9 mouse cellular contexts compared by ENCODE assay signal in the genomic region with DNA sequence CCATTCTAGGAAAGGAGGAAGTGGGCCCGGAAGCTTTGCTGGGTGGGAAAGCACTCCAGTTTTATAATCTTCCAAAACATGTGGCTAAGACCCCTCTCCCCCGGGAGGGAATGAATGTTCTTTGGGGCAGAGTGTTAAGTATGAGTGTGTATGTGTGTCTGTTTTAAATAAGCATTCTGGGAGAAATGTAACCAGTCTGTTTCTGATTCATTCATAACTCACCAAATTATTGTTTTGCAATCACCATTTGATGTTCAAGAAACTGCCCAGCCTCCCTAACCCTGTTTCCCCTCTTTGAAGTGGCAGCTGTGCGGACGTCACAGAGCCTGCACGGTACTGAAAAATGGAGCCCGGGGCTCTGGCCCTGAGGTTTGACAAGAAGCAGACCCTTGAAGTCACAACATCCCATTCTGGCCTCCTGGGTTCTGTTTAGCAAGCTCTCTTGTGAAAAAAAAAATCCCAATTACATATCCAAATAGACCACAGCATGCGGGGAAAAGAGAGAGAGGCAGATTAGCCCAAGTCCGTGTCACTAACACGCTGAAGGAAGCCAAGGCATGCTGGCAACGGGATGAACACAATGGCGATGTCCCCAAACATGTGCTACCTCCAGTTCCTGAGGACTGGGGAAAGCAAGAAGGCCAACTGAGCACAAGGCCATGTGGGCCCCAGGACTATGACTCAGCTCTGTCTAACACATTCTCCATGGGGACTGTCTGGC.
DNase-seq lines count a peak whose midpoint lies in the region; ATAC-seq and TF ChIP-seq lines count a peak whose summit lies in the region.
"Had no signal": no experiment of that assay in that cellular context is flagged by ENCODE, and none has a peak within 500 bp of the region (broad histone marks: within the 10 kb centered on the region; RNA-seq: fewer than 3 reads in every experiment).

No protein-coding gene starts in this region.

- peak overlapping the region; percentile 77 for H3K27ac ChIP-seq in limb, embryonic 11.5 days (replicated peaks; ENCODE audit: low read depth, low read length)
- H3K27ac ChIP-seq in liver, postnatal 0 days (ENCODE audit: low read depth): no peak overlapping the region
- no peak overlapping the region for H3K27ac ChIP-seq in left cerebral cortex, adult 2 months
- H3K27ac ChIP-seq: hindbrain, embryonic 12.5 days had no signal

- H3K27me3 ChIP-seq in limb, embryonic 11.5 days (ENCODE audit: control insufficient read depth, insufficient read depth, low read length): no peaks in the 10 kb centered on the region
- no peaks in the 10 kb centered on the region for H3K27me3 ChIP-seq in liver, postnatal 0 days (ENCODE audit: insufficient read depth, low read length)
- H3K27me3 ChIP-seq: hindbrain, embryonic 12.5 days had no signal

- no peaks in the 10 kb centered on the region for H3K9me3 ChIP-seq in limb, embryonic 11.5 days (ENCODE audit: control insufficient read depth, low read length)
- no peaks in the 10 kb centered on the region for H3K9me3 ChIP-seq in liver, postnatal 0 days (ENCODE audit: low read length)
- H3K9me3 ChIP-seq: hindbrain, embryonic 12.5 days had no signal

- ATAC-seq in limb, embryonic 11.5 days (ENCODE audit: insufficient number of reproducible peaks, low FRiP score, low TSS enrichment, low read depth): peak; percentile 72
- ATAC-seq in liver, postnatal 0 days: no peak

- no peaks in the 10 kb centered on the region for H3K36me3 ChIP-seq in limb, embryonic 11.5 days (ENCODE audit: control insufficient read depth, insufficient read depth, low read length)
- H3K36me3 ChIP-seq in liver, postnatal 0 days (replicated peaks; ENCODE audit: insufficient read depth, low read length): no peaks in the 10 kb centered on the region
- H3K36me3 ChIP-seq: hindbrain, embryonic 12.5 days had no signal

- no peak for TF ChIP-seq EP300 in liver, postnatal 0 days (IDR thresholded peaks at IDR 0.05; ENCODE audit: low read depth)

- intact Hi-C loops in left cerebral cortex, postnatal 4 days (cut with DNase I): no loop called here
- intact Hi-C loops in left cerebral cortex, adult 2 months (cut with DNase I): no loop called here

- no peak for TF ChIP-seq CTCF in liver, postnatal 0 days (IDR thresholded peaks at IDR 0.05; ENCODE audit: low read depth)
- no peak for TF ChIP-seq CTCF in left cerebral cortex, adult 2 months (IDR thresholded peaks at IDR 0.05)

- no peak overlapping the region for H3K9ac ChIP-seq in limb, embryonic 11.5 days (ENCODE audit: low read length)
- no peak overlapping the region for H3K9ac ChIP-seq in liver, postnatal 0 days (replicated peaks)
- H3K9ac ChIP-seq: hindbrain, embryonic 12.5 days had no signal

- DNase-seq in adrenal gland, adult (ENCODE audit: inconsistent age in 2 of 2, low spot score in 1 of 2): peak; percentile 71 to 85
- DNase-seq in adrenal gland, adult 18-20 months (ENCODE audit: low spot score in 2 of 2): no peak
- DNase-seq in left cerebral cortex, postnatal 4 days: peak; percentile 18
- no peak for DNase-seq in left cerebral cortex, adult 8-10 months (ENCODE audit: low spot score in 2 of 2)
- peak; percentile 83 for DNase-seq in limb, embryonic 11.5 days (ENCODE audit: low spot score)
- peak; percentile 52 for DNase-seq in thymus, postnatal 14 days
- DNase-seq in liver, postnatal 0 days: no peak
- no peak for DNase-seq in left cerebral cortex, adult 2 months (ENCODE audit: extremely low spot score in 1 of 2, low spot score in 2 of 2)

- no peak overlapping the region for H3K4me3 ChIP-seq in limb, embryonic 11.5 days (ENCODE audit: low read depth, low read length)
- no peak overlapping the region for H3K4me3 ChIP-seq in liver, postnatal 0 days (ENCODE audit: low read depth, low read length)
- H3K4me3 ChIP-seq in left cerebral cortex, adult 2 months: no peak overlapping the region
- H3K4me3 ChIP-seq: hindbrain, embryonic 12.5 days had no signal

- peaks cover 43% of the 10 kb centered on the region for H3K4me1 ChIP-seq in limb, embryonic 11.5 days (ENCODE audit: control insufficient read depth, insufficient read depth, low read length)
- no peaks in the 10 kb centered on the region for H3K4me1 ChIP-seq in liver, postnatal 0 days (ENCODE audit: insufficient read depth)

- H3K4me2 ChIP-seq in limb, embryonic 11.5 days (ENCODE audit: low read depth, severe bottlenecking): no peak overlapping the region
- no peak overlapping the region for H3K4me2 ChIP-seq in liver, postnatal 0 days (ENCODE audit: low read depth, low read length)
- H3K4me2 ChIP-seq: hindbrain, embryonic 12.5 days had no signal

- WGBS in limb, embryonic 11.5 days: 22% methylated on average over 11 of the region's 11 CpGs
- 62% methylated on average over 11 of the region's 11 CpGs for WGBS in liver, postnatal 0 days (ENCODE audit: insufficient replicate concordance)

Comparison
In these comparisons a context has a peak if more than half of its experiments do, and no peak if none do; other contexts are left out.
1. DNase-seq: peak in adrenal gland, adult (2 of 2), left cerebral cortex, postnatal 4 days (single experiment), limb, embryonic 11.5 days (single experiment) and thymus, postnatal 14 days (single experiment); none in adrenal gland, adult 18-20 months (0 of 2), left cerebral cortex, adult 8-10 months (0 of 2), liver, postnatal 0 days (single experiment) and left cerebral cortex, adult 2 months (0 of 2).